Mouse (Mus musculus): ENCODE results near the gene Spesp1. TPM values are rescaled to one million over a fixed set of nuclear protein-coding genes. Genes with fewer than 3 reads are reported as not detected.

Spesp1 gene
- polyA plus RNA-seq, 1 experiment: not detected

GRCm38 (mm10) chr9:62246380-62246942 is 35.5 kb downstream of the Spesp1 start:
- no peak for DNase-seq (ENCODE audit: extremely low spot score in 1 of 2, low spot score in 1 of 2)

- no peak for DNase-seq (ENCODE audit: extremely low spot score in 1 of 2, low spot score in 1 of 2)
These were observed 36.2 kb downstream of the Spesp1 start for GRCm38 (mm10) chr9:62245612-62246379.

GRCm38 (mm10) chr9:62244612-62245010 is 37.4 kb downstream of the Spesp1 start:
- DNase-seq (ENCODE audit: extremely low spot score in 1 of 2, low spot score in 1 of 2): no peak

DNA sequence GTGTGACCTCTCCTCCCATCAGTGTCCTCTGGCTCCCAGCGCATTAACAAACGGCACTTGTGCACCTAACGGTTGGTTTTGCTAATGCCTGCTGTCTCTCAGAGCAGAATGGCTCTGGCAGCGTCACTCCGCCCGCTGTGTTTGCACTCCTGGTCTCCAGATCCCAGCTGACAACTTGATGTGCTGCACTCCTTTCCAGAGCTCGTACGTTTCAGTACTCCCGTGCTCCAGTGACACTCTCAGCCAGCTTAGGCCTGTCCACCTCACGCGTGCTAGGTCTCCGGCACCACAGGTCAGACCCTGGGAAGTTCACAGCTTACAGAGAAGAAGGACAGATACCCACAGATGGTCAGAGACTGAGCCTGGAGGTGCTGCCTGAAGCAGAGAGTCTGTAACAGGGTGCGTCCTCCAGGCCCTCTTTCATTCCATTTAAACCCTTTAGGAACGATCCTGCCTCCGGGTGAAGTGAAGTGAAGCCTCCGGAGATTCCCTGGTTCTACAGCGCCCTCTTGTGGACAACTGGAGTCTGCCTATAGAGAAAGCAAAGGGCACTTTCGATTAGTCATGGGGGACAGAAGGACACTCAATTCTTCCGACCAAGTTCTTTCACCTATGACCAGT is 37.9 kb downstream of the Spesp1 start:
- peak in 1 of 2 experiments; percentile 94 for DNase-seq (ENCODE audit: extremely low spot score in 1 of 2, low spot score in 1 of 2)

DNA sequence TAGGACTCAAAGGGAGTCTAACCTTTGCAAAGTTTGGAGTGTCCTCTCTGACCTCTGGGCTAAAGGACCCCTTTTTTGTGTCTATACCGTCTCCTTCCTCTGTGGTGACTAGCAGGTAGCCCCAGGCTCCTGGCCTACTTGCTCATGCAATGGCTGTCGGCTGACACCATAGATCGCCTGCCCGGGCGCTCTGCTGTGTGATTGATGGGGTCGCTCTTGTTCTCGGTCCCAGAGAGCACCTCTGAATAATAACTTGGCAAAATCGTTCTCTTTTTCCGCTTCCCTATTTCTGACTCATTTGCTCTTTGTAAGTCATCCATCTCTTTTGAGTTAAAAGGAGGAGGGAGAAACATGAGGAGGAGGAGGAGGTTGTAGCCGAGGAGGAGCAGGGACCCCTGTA is 42.0 kb downstream of the Spesp1 start:
- no peak for DNase-seq (ENCODE audit: extremely low spot score in 1 of 2, low spot score in 1 of 2)

GRCm38 (mm10) chr9:62237381-62237980 is 44.5 kb downstream of the Spesp1 start:
- no peak for DNase-seq (ENCODE audit: extremely low spot score in 1 of 2, low spot score in 1 of 2)

DNA sequence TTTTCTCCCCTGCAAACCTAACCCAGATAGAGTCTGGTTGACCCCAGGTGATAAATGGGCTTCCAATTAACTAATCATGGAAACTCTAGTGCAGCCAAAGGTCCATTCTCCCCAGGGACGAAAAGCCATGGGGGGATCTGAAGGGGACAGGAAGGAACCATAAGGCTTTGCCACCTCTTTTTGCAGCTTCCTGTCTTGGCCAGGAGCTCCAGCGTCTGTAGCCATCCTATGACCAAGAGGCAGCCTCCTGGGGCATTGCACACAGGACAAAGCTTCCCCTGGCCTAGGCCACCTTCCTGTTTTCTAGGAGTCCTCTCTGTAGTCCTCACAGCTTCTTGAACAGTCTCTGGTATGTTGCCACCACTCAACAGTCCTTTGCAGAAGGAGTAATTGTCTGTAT is 46.5 kb downstream of the Spesp1 start:
- no peak for DNase-seq (ENCODE audit: extremely low spot score in 1 of 2, low spot score in 1 of 2)

DNA sequence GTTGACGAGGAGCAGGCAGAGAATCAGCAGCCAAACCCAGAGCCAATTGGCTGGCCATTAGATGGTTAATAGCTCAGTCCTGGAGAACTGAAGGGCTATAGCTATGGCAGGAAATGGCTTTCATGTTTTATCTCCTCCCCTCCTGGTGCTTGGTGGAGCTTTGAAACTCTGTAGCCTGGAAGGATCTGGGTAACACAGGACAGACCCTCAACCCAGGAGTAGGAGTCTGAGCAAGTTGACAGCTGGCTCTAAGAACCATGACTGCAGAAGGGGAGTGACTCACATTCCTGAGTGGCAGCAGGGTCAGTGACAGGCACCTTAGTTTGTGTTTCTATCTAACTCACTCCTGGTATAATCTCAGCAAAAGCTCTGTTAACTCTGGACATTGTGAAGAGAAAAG is 49.4 kb downstream of the Spesp1 start:
- no peak for DNase-seq (ENCODE audit: extremely low spot score in 1 of 2, low spot score in 1 of 2)

GRCm38 (mm10) chr9:62231046-62231445 is 51.0 kb downstream of the Spesp1 start:
- DNase-seq (ENCODE audit: extremely low spot score in 1 of 2, low spot score in 1 of 2): no peak

GRCm38 (mm10) chr9:62229985-62230384 is 52.0 kb downstream of the Spesp1 start:
- peak; percentile 55 to 70 for DNase-seq (ENCODE audit: extremely low spot score in 1 of 2, low spot score in 1 of 2)

DNA sequence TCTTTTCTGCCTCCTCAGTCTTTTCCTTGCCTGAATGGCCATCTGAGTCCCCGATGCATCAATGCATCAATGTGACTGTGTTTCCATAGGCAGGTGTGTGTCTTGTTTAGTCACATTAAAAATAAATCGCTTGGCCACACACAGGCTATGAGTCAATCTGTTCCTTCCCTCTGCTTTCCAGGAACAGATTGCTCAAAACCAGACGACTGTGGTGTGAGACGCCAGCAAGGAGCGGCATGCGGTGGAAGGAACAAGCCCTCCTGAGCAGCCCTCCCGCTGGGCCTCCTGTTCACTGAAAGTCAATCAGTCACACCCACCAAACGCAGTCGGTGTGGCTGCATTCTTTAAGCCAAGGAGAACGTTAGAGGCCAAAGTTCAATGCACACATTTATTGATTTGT is 59.5 kb downstream of the Spesp1 start:
- peak; percentile 58 to 66 for DNase-seq (ENCODE audit: extremely low spot score in 1 of 2, low spot score in 1 of 2)

DNA sequence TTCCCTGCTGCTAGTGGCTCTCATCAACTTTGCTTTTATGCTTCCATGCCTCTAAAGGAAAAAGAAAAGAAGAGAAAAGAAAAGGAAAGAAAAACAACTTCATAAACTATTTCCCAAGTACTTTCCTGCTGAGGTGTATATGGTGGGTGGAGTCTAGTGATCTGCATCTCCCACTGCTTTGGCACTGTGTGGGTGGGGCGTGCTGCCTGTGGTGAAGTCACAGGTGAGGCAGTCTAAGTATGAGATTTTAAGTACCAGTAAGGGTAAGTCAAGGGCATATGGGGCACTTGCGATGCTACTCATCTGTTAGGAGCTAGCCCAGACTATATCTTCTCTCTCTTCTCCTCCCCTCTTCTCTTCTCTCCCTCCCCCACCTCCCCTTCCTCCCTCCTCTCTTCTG is 60.0 kb downstream of the Spesp1 start:
- DNase-seq (ENCODE audit: extremely low spot score in 1 of 2, low spot score in 1 of 2): no peak

Other genes starting within 250 kb of the Spesp1 start
- 15.2 and 15.7 TPM in 2 replicates for gene Glce, start 159.6 kb downstream of the Spesp1 start, polyA plus RNA-seq (2012; rRNA removed)
- gene Anp32a, start 59.1 kb upstream of the Spesp1 start, polyA plus RNA-seq (2012; rRNA removed): 608 and 638 TPM in 2 replicates